Mouse (Mus musculus): ENCODE data around the gene Olfr55. TPM values are rescaled to one million over a fixed set of nuclear protein-coding genes. Genes with fewer than 3 reads are reported as not detected.
"Not testable (repeated sequence)": the region's sequence is repeated elsewhere in the genome, so short reads cannot be mapped to it uniquely, and the experiment has no call there.

Olfr55 gene
- not detected for total RNA-seq (2021)
- long read RNA-seq, experiment 1 = 0 reads
- long read RNA-seq, experiment 2 = 0 reads

GRCm38 (mm10) chr17:33168147-33168546, at the start of gene Olfr55:
Gene Olfr55 (plus strand): TSS chr17:33168447.
- intact Hi-C loops (cut with DNase I) = not testable (repeated sequence)

DNA sequence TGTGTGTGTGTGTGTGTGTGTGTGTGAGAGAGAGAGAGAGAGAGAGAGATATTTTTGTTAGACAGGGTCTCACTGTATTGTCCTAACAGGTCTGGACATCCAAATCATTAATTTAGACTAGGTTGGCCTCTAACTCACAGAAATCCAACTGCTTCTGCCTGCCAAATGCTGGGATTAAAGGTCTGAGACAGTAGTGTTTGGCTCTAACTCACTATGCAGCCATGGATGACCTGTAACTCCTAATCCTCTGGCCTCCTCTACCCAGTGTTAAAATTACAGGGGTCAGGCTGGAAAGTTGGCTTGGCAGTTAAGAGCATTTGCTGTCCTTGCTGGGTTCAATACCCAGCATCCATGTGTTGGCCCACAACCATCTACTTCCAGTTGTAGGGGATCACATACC, 43.7 kb upstream of the Olfr55 start:
- intact Hi-C loops (cut with DNase I) = no loop called here
- no peak for DNase-seq (ENCODE audit: low spot score in 2 of 2)

More at GRCm38 (mm10) chr17:33168147-33168546, at the start of gene Olfr55:
- not testable (repeated sequence) for DNase-seq (ENCODE audit: low spot score in 2 of 2)

DNA sequence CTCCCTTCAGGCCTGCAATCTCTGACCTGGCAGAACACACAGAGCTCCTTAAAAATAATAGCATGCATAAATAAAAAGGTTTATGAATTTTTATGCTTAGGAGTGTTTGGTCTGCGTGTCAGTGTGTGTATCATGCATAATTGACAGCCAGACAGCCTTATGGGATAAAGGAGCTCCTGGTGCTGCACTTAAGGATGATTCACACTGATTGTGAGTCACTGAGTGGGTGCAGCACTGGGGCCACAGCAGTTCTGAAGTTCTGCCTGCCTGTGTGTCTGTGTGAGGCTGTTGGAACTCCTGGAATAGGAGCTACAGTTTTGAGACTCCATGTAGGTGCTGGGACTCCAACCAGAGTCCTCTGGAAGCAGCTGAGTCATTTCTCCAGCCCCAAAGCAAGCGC, 42.0 kb upstream of the Olfr55 start:
- intact Hi-C loops (cut with DNase I) = no loop called here
- DNase-seq (ENCODE audit: low spot score in 2 of 2) = no peak

- no peak for DNase-seq (ENCODE audit: low spot score in 2 of 2)
- intact Hi-C loops (cut with DNase I) = no loop called here
Measured at GRCm38 (mm10) chr17:33139261-33139820, 28.9 kb upstream of the Olfr55 start, which contains the start of gene Morc2b. Gene Morc2b (minus strand): TSS chr17:33139683.

GRCm38 (mm10) chr17:33191002-33191401, 22.8 kb downstream of the Olfr55 start, which contains the start of gene Olfr239:
Gene Olfr239 (plus strand): TSS chr17:33191302.
- DNase-seq (ENCODE audit: low spot score in 2 of 2); intact Hi-C loops (cut with DNase I): not testable (repeated sequence)

- intact Hi-C loops (cut with DNase I) = no loop called here
Measured at GRCm38 (mm10) chr17:33221590-33221989, 53.3 kb downstream of the Olfr55 start, which contains the start of gene Olfr1564. Gene Olfr1564 (minus strand): TSS chr17:33221690.

More at GRCm38 (mm10) chr17:33221590-33221989, 53.3 kb downstream of the Olfr55 start, which contains the start of gene Olfr1564:
- DNase-seq (ENCODE audit: low spot score in 2 of 2) = no peak

Other genes with a start within 250 kb of the Olfr55 start
- gene Cyp4f13, start 221.0 kb upstream of the Olfr55 start, total RNA-seq (2021) = 10 to 100 TPM; 13.3 to 15.1 TPM
- gene Zfp472, start 202.6 kb upstream of the Olfr55 start, total RNA-seq (2021) = 1 to 10 TPM; 3.1 to 3.4 TPM
- 10 to 100 TPM; 13.6 to 14.6 TPM for gene Zfp952, start 175.3 kb upstream of the Olfr55 start, total RNA-seq (2021)
- 10 to 100 TPM; 15.8 to 17.6 TPM for gene Zfp763, start 135.0 kb upstream of the Olfr55 start, total RNA-seq (2021)
- not detected for gene 4921501E09Rik, start 100.4 kb upstream of the Olfr55 start, total RNA-seq (2021)
- 10 to 100 TPM; 15.6 to 16.5 TPM for gene Zfp563, start 79.1 kb upstream of the Olfr55 start, total RNA-seq (2021)
- gene Morc2b, start 28.8 kb upstream of the Olfr55 start, total RNA-seq (2021) = 1 to 10 TPM; 1.5 to 1.6 TPM
- gene Olfr239, start 22.9 kb downstream of the Olfr55 start, total RNA-seq (2021) = not detected
- 1 to 10 TPM in 1 of 2 experiments, under 1 TPM in 1; 0.63 to 1.2 TPM for gene Olfr1564, start 53.2 kb downstream of the Olfr55 start, total RNA-seq (2021)
- gene Zfp955a, start 86.7 kb downstream of the Olfr55 start, total RNA-seq (2021) = 10 to 100 TPM; 12.2 to 12.6 TPM
- gene Olfr63, start 96.2 kb downstream of the Olfr55 start, total RNA-seq (2021) = not detected
- 10 to 100 TPM; 26.1 to 26.5 TPM for gene Zfp955b, start 121.1 kb downstream of the Olfr55 start, total RNA-seq (2021)
- gene Zfp81, start 190.4 kb downstream of the Olfr55 start, total RNA-seq (2021) = 10 to 100 TPM; 16.1 to 18.7 TPM
- 1 to 10 TPM; 7.3 to 7.6 TPM for gene Zfp101, start 226.2 kb downstream of the Olfr55 start, total RNA-seq (2021)